Mouse (Mus musculus): Measurements from ENCODE around the gene Ppil6. TPM values are rescaled to one million over a fixed set of nuclear protein-coding genes. Genes with fewer than 3 reads are reported as not detected.

Ppil6 gene
- polyA plus RNA-seq, 1 experiment from 2014 or later, result 11.7 TPM

- H3K27me3 ChIP-seq (replicated peaks; ENCODE audit: insufficient read depth, low read length), result no peaks in the 10 kb centered on the region
- peak overlapping the region; percentile 98 for H3K4me3 ChIP-seq (ENCODE audit: low read depth, low read length)
- peaks cover 10% of the 10 kb centered on the region for H3K4me1 ChIP-seq (ENCODE audit: insufficient read depth, low read depth, low read length)
- H3K9me3 ChIP-seq (ENCODE audit: low read length), result no peaks in the 10 kb centered on the region
- peak overlapping the region; percentile 95 for H3K9ac ChIP-seq (replicated peaks; ENCODE audit: low read depth)
- H3K4me2 ChIP-seq (replicated peaks; ENCODE audit: low read depth, low read length), result peak overlapping the region; percentile 52
- TF ChIP-seq CTCF (IDR thresholded peaks at IDR 0.05) (no peak), EP300 (IDR thresholded peaks at IDR 0.05) (no peak)
- DNase-seq (ENCODE audit: low spot score) (peak; percentile 62), ATAC-seq (peak; percentile 44)
- under 1% methylated on average over 61 of the region's 65 CpGs for WGBS
- H3K27ac ChIP-seq (ENCODE audit: low read length), result peak overlapping the region; percentile 99
- H3K36me3 ChIP-seq (ENCODE audit: insufficient read depth, low read length), result no peaks in the 10 kb centered on the region
Observed at GRCm38 (mm10) chr10:41519640-41520409, 29.6 kb downstream of the Ppil6 start.

GRCm38 (mm10) chr10:41520410-41520673 lies 30.1 kb downstream of the Ppil6 start:
- peak overlapping the region; percentile 95 for H3K9ac ChIP-seq (replicated peaks; ENCODE audit: low read depth)
- no peak overlapping the region; the same call in 1 of the 2 replicates for H3K27ac ChIP-seq (ENCODE audit: low read length)
- no peaks in the 10 kb centered on the region for H3K27me3 ChIP-seq (replicated peaks; ENCODE audit: insufficient read depth, low read length)
- 1% methylated on average over 5 of the region's 5 CpGs for WGBS
- no peak for TF ChIP-seq CTCF (IDR thresholded peaks at IDR 0.05)
- no peak for TF ChIP-seq EP300 (IDR thresholded peaks at IDR 0.05)
- DNase-seq (ENCODE audit: low spot score) (no peak), ATAC-seq (no peak)
- H3K9me3 ChIP-seq (ENCODE audit: low read length), result no peaks in the 10 kb centered on the region
- H3K4me3 ChIP-seq (ENCODE audit: low read depth, low read length), result peak overlapping the region; percentile 98
- H3K36me3 ChIP-seq (ENCODE audit: insufficient read depth, low read length), result no peaks in the 10 kb centered on the region
- peaks cover 10% of the 10 kb centered on the region for H3K4me1 ChIP-seq (ENCODE audit: insufficient read depth, low read depth, low read length)
- H3K4me2 ChIP-seq (replicated peaks; ENCODE audit: low read depth, low read length), result peak overlapping the region; percentile 52

- 39% methylated on average over 3 of the region's 3 CpGs for WGBS
- Histone ChIP-seq H3K4me2 (replicated peaks; ENCODE audit: low read depth, low read length) (no peak overlapping the region), H3K27ac (ENCODE audit: low read length) (0 out of 2 replicates have a peak overlapping the region, but pooled peaks have one; percentile 29), H3K4me3 (ENCODE audit: low read depth, low read length) (no peak overlapping the region), H3K9ac (replicated peaks; ENCODE audit: low read depth) (no peak overlapping the region), H3K4me1 (ENCODE audit: insufficient read depth, low read depth, low read length) (peaks cover 10% of the 10 kb centered on the region), H3K9me3 (ENCODE audit: low read length) (no peaks in the 10 kb centered on the region), H3K36me3 (ENCODE audit: insufficient read depth, low read length) (peaks cover 5% of the 10 kb centered on the region), H3K27me3 (replicated peaks; ENCODE audit: insufficient read depth, low read length) (no peaks in the 10 kb centered on the region)
- no peak for ATAC-seq
- no peak for TF ChIP-seq CTCF (IDR thresholded peaks at IDR 0.05)
- TF ChIP-seq EP300 (IDR thresholded peaks at IDR 0.05), result no peak
- DNase-seq (ENCODE audit: low spot score), result peak; percentile 45
Observed at GRCm38 (mm10) chr10:41523386-41523785, 33.1 kb downstream of the Ppil6 start.

GRCm38 (mm10) chr10:41525696-41526095 lies 35.5 kb downstream of the Ppil6 start:
- no peak for DNase-seq (ENCODE audit: low spot score)
- Histone ChIP-seq H3K27ac (ENCODE audit: low read length) (no peak overlapping the region), H3K4me1 (ENCODE audit: insufficient read depth, low read depth, low read length) (peaks cover 9% of the 10 kb centered on the region), H3K9ac (replicated peaks; ENCODE audit: low read depth) (no peak overlapping the region), H3K27me3 (replicated peaks; ENCODE audit: insufficient read depth, low read length) (no peaks in the 10 kb centered on the region), H3K4me2 (replicated peaks; ENCODE audit: low read depth, low read length) (no peak overlapping the region), H3K9me3 (ENCODE audit: low read length) (no peaks in the 10 kb centered on the region), H3K36me3 (ENCODE audit: insufficient read depth, low read length) (peaks cover 10% of the 10 kb centered on the region), H3K4me3 (ENCODE audit: low read depth, low read length) (no peak overlapping the region)
- TF ChIP-seq CTCF (IDR thresholded peaks at IDR 0.05) (no peak), EP300 (IDR thresholded peaks at IDR 0.05) (no peak)
- ATAC-seq, result no peak
- 77% methylated on average over 1 of the region's 1 CpGs for WGBS

GRCm38 (mm10) chr10:41529972-41530371 lies 39.7 kb downstream of the Ppil6 start:
- Histone ChIP-seq H3K27me3 (replicated peaks; ENCODE audit: insufficient read depth, low read length) (no peaks in the 10 kb centered on the region), H3K9me3 (ENCODE audit: low read length) (no peaks in the 10 kb centered on the region), H3K4me2 (replicated peaks; ENCODE audit: low read depth, low read length) (no peak overlapping the region), H3K4me1 (ENCODE audit: insufficient read depth, low read depth, low read length) (no peaks in the 10 kb centered on the region), H3K4me3 (ENCODE audit: low read depth, low read length) (no peak overlapping the region), H3K27ac (ENCODE audit: low read length) (no peak overlapping the region), H3K9ac (replicated peaks; ENCODE audit: low read depth) (no peak overlapping the region), H3K36me3 (ENCODE audit: insufficient read depth, low read length) (peaks cover 10% of the 10 kb centered on the region)
- WGBS, result 89% methylated on average over 5 of the region's 5 CpGs
- no peak for DNase-seq (ENCODE audit: low spot score)
- no peak for ATAC-seq
- TF ChIP-seq CTCF (IDR thresholded peaks at IDR 0.05) (no peak), EP300 (IDR thresholded peaks at IDR 0.05) (no peak)

- Histone ChIP-seq H3K4me2 (replicated peaks; ENCODE audit: low read depth, low read length) (no peak overlapping the region), H3K4me3 (ENCODE audit: low read depth, low read length) (no peak overlapping the region), H3K27me3 (replicated peaks; ENCODE audit: insufficient read depth, low read length) (no peaks in the 10 kb centered on the region), H3K4me1 (ENCODE audit: insufficient read depth, low read depth, low read length) (no peaks in the 10 kb centered on the region), H3K9ac (replicated peaks; ENCODE audit: low read depth) (no peak overlapping the region), H3K36me3 (ENCODE audit: insufficient read depth, low read length) (no peaks in the 10 kb centered on the region; the same call in 1 of the 2 replicates), H3K27ac (ENCODE audit: low read length) (no peak overlapping the region), H3K9me3 (ENCODE audit: low read length) (no peaks in the 10 kb centered on the region)
- DNase-seq (ENCODE audit: low spot score) (no peak), ATAC-seq (no peak)
- TF ChIP-seq EP300 (IDR thresholded peaks at IDR 0.05), result no peak
- no peak for TF ChIP-seq CTCF (IDR thresholded peaks at IDR 0.05)
- WGBS, result 96% methylated on average over 2 of the region's 2 CpGs
Observed at GRCm38 (mm10) chr10:41535991-41536390, 45.8 kb downstream of the Ppil6 start.
